Mouse (Mus musculus) lung, postnatal 0 days (tissue): ENCODE measurements at regions not wholly inside any gene's neighbourhood (a gene's known extent, or its start where the extent isn't known, plus 50 kb on each side); places are given as distances from the start of the nearest gene placed in this dataset.

Experiments used
- CTCF ChIP-seq: IDR thresholded peaks from 2 replicates; pipeline ENCODE4 v1.5.1; 2016; ENCODE audit warnings: antibody characterized with exemption, mild to moderate bottlenecking
- EP300 ChIP-seq: IDR thresholded peaks from 2 replicates; pipeline ENCODE4 v1.6.1; 2016; ENCODE audit warnings: antibody characterized with exemption, mild to moderate bottlenecking, control low read depth

GRCm38 (mm10) chr15:5676704-5677103 lies 432.7 kb upstream of the Ptger4 start:
- TF ChIP-seq CTCF (no peak), EP300 (no peak)
